8 mouse cellular contexts compared by ENCODE assay signal in the genomic region with DNA sequence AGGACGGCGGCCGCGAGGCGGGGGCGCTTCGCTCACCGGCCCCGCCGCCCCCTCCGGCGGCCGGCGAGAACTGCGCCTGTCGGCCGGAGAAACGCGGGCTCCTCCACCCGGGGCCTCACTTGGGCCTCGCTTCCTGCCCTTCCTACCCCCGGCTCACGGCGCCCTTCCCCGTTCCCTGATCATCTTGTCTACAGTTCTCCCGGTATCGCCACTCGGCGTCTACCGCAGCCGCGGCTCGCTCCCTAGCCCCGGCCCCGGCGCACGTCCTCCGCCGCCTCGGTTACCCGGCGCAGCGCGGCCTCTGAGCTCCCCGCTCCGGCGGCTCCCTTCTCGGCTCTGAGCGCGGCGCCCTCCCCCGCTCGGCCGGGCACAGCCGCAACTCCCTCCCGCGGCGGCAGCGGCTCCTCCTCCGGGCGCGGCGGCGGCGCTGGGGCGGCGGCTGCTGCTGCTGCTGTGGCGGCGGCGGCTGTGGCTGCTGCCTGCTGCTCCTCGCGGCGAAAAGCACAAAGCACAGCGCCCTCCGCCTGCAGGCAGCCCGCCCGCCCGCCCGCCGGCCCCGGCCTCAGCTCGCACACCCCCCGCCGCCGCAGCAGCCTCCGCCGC. TPM values are rescaled to one million over a fixed set of nuclear protein-coding genes. Genes with fewer than 3 reads are reported as not detected.
DNase-seq lines count a peak whose midpoint lies in the region; ATAC-seq and TF ChIP-seq lines count a peak whose summit lies in the region.

No protein-coding gene starts in this region.

- H3K4me3 ChIP-seq in G1E (ENCODE audit: low read depth, low read length): peak overlapping the region; percentile 89
- H3K4me3 ChIP-seq in heart, embryonic 11.5 days (ENCODE audit: low read depth, low read length): peak overlapping the region; percentile 100
- H3K4me3 ChIP-seq in lung, embryonic 16.5 days (ENCODE audit: low read length): peak overlapping the region; percentile 95

- DNase-seq in 3134 (ENCODE audit: extremely low read depth, insufficient read length, low spot score): peak; percentile 71
- peak; percentile 69 for DNase-seq in G1E (ENCODE audit: low spot score)
- DNase-seq in embryo, embryonic 9.5 days (ENCODE audit: extremely low spot score): peak; percentile 76
- peak; percentile 74 for DNase-seq in kidney, postnatal 10 days
- DNase-seq in retina, postnatal 7 days (ENCODE audit: low read depth, low spot score): peak; percentile 43
- peak; percentile 63 to 78 for DNase-seq in urinary bladder, postnatal 4 days (ENCODE audit: low spot score in 2 of 2)

- peak overlapping the region; percentile 100 for H3K9ac ChIP-seq in heart, embryonic 11.5 days (ENCODE audit: low read depth, low read length)
- H3K9ac ChIP-seq in lung, embryonic 16.5 days (ENCODE audit: low read length): peak overlapping the region; percentile 100

- H3K4me1 ChIP-seq in G1E (ENCODE audit: insufficient read depth, low read depth, low read length): peaks cover 53% of the 10 kb centered on the region
- H3K4me1 ChIP-seq in heart, embryonic 11.5 days (ENCODE audit: control insufficient read depth, insufficient read depth, low read length): peaks cover 17% of the 10 kb centered on the region
- H3K4me1 ChIP-seq in lung, embryonic 16.5 days (replicated peaks; ENCODE audit: control insufficient read depth, insufficient read depth, low read length): peaks cover 17% of the 10 kb centered on the region

- WGBS in heart, embryonic 11.5 days (ENCODE audit: insufficient replicate concordance): 1% methylated on average over 60 of the region's 87 CpGs
- WGBS in lung, embryonic 16.5 days: under 1% methylated on average over 43 of the region's 87 CpGs

- H3K4me2 ChIP-seq in heart, embryonic 11.5 days: peak overlapping the region; percentile 75
- H3K4me2 ChIP-seq in lung, embryonic 16.5 days (ENCODE audit: low read depth, low read length): peak overlapping the region; percentile 96

- no peak for TF ChIP-seq CTCF in G1E (IDR thresholded peaks at IDR 0.05; ENCODE audit: low read depth, low read length)

- peaks cover 38% of the 10 kb centered on the region for H3K36me3 ChIP-seq in G1E (replicated peaks)
- peaks cover 21% of the 10 kb centered on the region for H3K36me3 ChIP-seq in heart, embryonic 11.5 days (ENCODE audit: control insufficient read depth, insufficient read depth, low read length)
- peaks cover 20% of the 10 kb centered on the region for H3K36me3 ChIP-seq in lung, embryonic 16.5 days (ENCODE audit: control insufficient read depth, insufficient read depth, low read length)

- ATAC-seq in G1E (ENCODE audit: extremely low read depth, insufficient number of reproducible peaks, low FRiP score, poor library complexity, severe bottlenecking): no peak
- 0 out of 2 replicates have a peak, but pooled peaks have one; percentile 15 for ATAC-seq in heart, embryonic 11.5 days (replicated peaks; ENCODE audit: insufficient number of reproducible peaks, low FRiP score, low TSS enrichment)
- peak; percentile 13 for ATAC-seq in lung, embryonic 16.5 days (ENCODE audit: low read depth)

- H3K27me3 ChIP-seq in G1E (ENCODE audit: insufficient read depth, low read length): peaks cover 12% of the 10 kb centered on the region
- H3K27me3 ChIP-seq in heart, embryonic 11.5 days (ENCODE audit: control insufficient read depth, insufficient read depth, low read length): no peaks in the 10 kb centered on the region
- H3K27me3 ChIP-seq in lung, embryonic 16.5 days (ENCODE audit: control insufficient read depth, insufficient read depth, low read depth, low read length): no peaks in the 10 kb centered on the region

- H3K9me3 ChIP-seq in G1E (replicated peaks): no peaks in the 10 kb centered on the region
- no peaks in the 10 kb centered on the region for H3K9me3 ChIP-seq in heart, embryonic 11.5 days (replicated peaks; ENCODE audit: control insufficient read depth, low read length)
- no peaks in the 10 kb centered on the region for H3K9me3 ChIP-seq in lung, embryonic 16.5 days (ENCODE audit: control insufficient read depth, low read length)

- peak overlapping the region; percentile 99 for H3K27ac ChIP-seq in heart, embryonic 11.5 days (ENCODE audit: low read depth, low read length)
- H3K27ac ChIP-seq in lung, embryonic 16.5 days (ENCODE audit: low read length): peak overlapping the region; percentile 99

RNA-seq across cellular contexts. Expression of gene Ubtf, which starts 2.1 kb away (rescaled TPM):
- total RNA-seq in G1E (2014; fragmentation: Nextera tagmentation): 69.7 and 74.7 TPM in 2 replicates
- 133 and 151 TPM in 2 replicates for total RNA-seq in G1E (2017)
- 179 and 180 TPM in 2 replicates for polyA plus RNA-seq in G1E (2012)
- polyA plus RNA-seq in heart, embryonic 11.5 days (2014; fragmentation: Nextera tagmentation; extraction: Ambion mirVana): 52.4 and 56.4 TPM in 2 replicates
- 69.6 and 73.0 TPM in 2 replicates for polyA plus RNA-seq in lung, embryonic 16.5 days (2015; fragmentation: Nextera tagmentation; extraction: Ambion mirVana)

RNA-seq across cellular contexts. Expression of gene Atxn7l3, which starts 21.0 kb away (rescaled TPM):
- total RNA-seq in G1E (2014; fragmentation: Nextera tagmentation): 24.4 and 29.9 TPM in 2 replicates
- 24.0 and 24.7 TPM in 2 replicates for total RNA-seq in G1E (2017)
- 60.0 and 65.2 TPM in 2 replicates for polyA plus RNA-seq in G1E (2012)
- polyA plus RNA-seq in heart, embryonic 11.5 days (2014; fragmentation: Nextera tagmentation; extraction: Ambion mirVana): 9.9 and 12.0 TPM in 2 replicates
- polyA plus RNA-seq in lung, embryonic 16.5 days (2015; fragmentation: Nextera tagmentation; extraction: Ambion mirVana): 11.1 and 11.6 TPM in 2 replicates

RNA-seq across cellular contexts. Expression of gene Tmub2, which starts 32.7 kb away (rescaled TPM):
- total RNA-seq in G1E (2014; fragmentation: Nextera tagmentation) (17.9 and 24.4 TPM in 2 replicates), G1E (2017) (30.3 and 32.4 TPM in 2 replicates)
- polyA plus RNA-seq in G1E (2012): 27.2 and 27.6 TPM in 2 replicates
- polyA plus RNA-seq in heart, embryonic 11.5 days (2014; fragmentation: Nextera tagmentation; extraction: Ambion mirVana): 40.1 and 40.5 TPM in 2 replicates
- polyA plus RNA-seq in lung, embryonic 16.5 days (2015; fragmentation: Nextera tagmentation; extraction: Ambion mirVana): 52.8 and 60.2 TPM in 2 replicates

RNA-seq across cellular contexts. Expression of gene Slc4a1, which starts 48.6 kb away (rescaled TPM):
- total RNA-seq in G1E (2014; fragmentation: Nextera tagmentation): 5.9 and 596 TPM in 2 replicates
- 1.1 and 1.5 TPM in 2 replicates for total RNA-seq in G1E (2017)
- polyA plus RNA-seq in G1E (2012): 2.3 and 2.9 TPM in 2 replicates
- polyA plus RNA-seq in heart, embryonic 11.5 days (2014; fragmentation: Nextera tagmentation; extraction: Ambion mirVana): 102 and 112 TPM in 2 replicates
- 8.9 and 18.2 TPM in 2 replicates for polyA plus RNA-seq in lung, embryonic 16.5 days (2015; fragmentation: Nextera tagmentation; extraction: Ambion mirVana)

RNA-seq across cellular contexts. Expression of gene Asb16, which starts 48.9 kb away (rescaled TPM):
- not detected in 2 replicates for total RNA-seq in G1E (2014; fragmentation: Nextera tagmentation)
- total RNA-seq in G1E (2017): 0.05 TPM in 1 of 2 replicates, not detected in the other
- not detected in 2 replicates for polyA plus RNA-seq in G1E (2012)
- polyA plus RNA-seq in heart, embryonic 11.5 days (2014; fragmentation: Nextera tagmentation; extraction: Ambion mirVana): 0.23 TPM in 1 of 2 replicates, not detected in the other
- polyA plus RNA-seq in lung, embryonic 16.5 days (2015; fragmentation: Nextera tagmentation; extraction: Ambion mirVana): 0.05 and 0.08 TPM in 2 replicates
